Mouse (Mus musculus) bone marrow macrophage, adult 2 months (primary cell): ENCODE results near the gene Tgm2.

ENCODE experiments used
- CTCF ChIP-seq: IDR thresholded peaks from 2 replicates; pipeline ENCODE4 v1.5.1; 2012; ENCODE audit warnings: low read depth, mild to moderate bottlenecking, low read length, moderate library complexity
- POLR2A ChIP-seq: IDR thresholded peaks from 2 replicates; pipeline ENCODE4 v1.6.1; 2012; ENCODE audit warnings: mild to moderate bottlenecking, low read depth, low read length, borderline replicate concordance

- TF ChIP-seq CTCF = no peak
- no peak for TF ChIP-seq POLR2A
Measured at GRCm38 (mm10) chr2:158146971-158147370, 735 bp upstream of the Tgm2 start.
